Mouse (Mus musculus): Measurements from ENCODE around the gene Lenep.
"Not testable (repeated sequence)": the region's sequence is repeated elsewhere in the genome, so short reads cannot be mapped to it uniquely, and the experiment has no call there.

Gene Lenep

GRCm38 (mm10) chr3:89402693-89403092 lies at the start of gene Lenep:
Lenep (minus strand) TSS chr3:89402793.
- DNase-seq (ENCODE audit: low spot score in 2 of 2): no peak

GRCm38 (mm10) chr3:89451916-89452315 lies 49.3 kb upstream of the Lenep start:
- no peak for DNase-seq (ENCODE audit: low spot score in 2 of 2)

- DNase-seq (ENCODE audit: low spot score in 2 of 2): peak; percentile 55 to 72
These were observed 46.9 kb upstream of the Lenep start for GRCm38 (mm10) chr3:89449541-89449940.

GRCm38 (mm10) chr3:89448720-89449537 lies 46.3 kb upstream of the Lenep start:
- peak in 1 of 2 experiments; percentile 46 for DNase-seq (ENCODE audit: low spot score in 2 of 2)

GRCm38 (mm10) chr3:89440691-89441090 lies 38.1 kb upstream of the Lenep start:
- no peak for DNase-seq (ENCODE audit: low spot score in 2 of 2)

GRCm38 (mm10) chr3:89437269-89437668 lies 34.7 kb upstream of the Lenep start:
- DNase-seq (ENCODE audit: low spot score in 2 of 2): no peak

GRCm38 (mm10) chr3:89436176-89437113 lies 33.9 kb upstream of the Lenep start, which contains the start of gene Pbxip1:
Pbxip1 (plus strand) TSS chr3:89436706.
- peak; percentile 50 to 66 for DNase-seq (ENCODE audit: low spot score in 2 of 2)

GRCm38 (mm10) chr3:89435041-89435440 lies 32.4 kb upstream of the Lenep start:
- DNase-seq (ENCODE audit: low spot score in 2 of 2): no peak

GRCm38 (mm10) chr3:89434532-89434931 lies 31.9 kb upstream of the Lenep start:
- DNase-seq (ENCODE audit: low spot score in 2 of 2): no peak

- DNase-seq (ENCODE audit: low spot score in 2 of 2): no peak
These were observed 30.0 kb upstream of the Lenep start for GRCm38 (mm10) chr3:89432606-89433005.

GRCm38 (mm10) chr3:89430171-89431159 lies 27.9 kb upstream of the Lenep start, which contains the start of gene Pygo2:
Pygo2 (plus strand) TSS chr3:89430214.
- DNase-seq (ENCODE audit: low spot score in 2 of 2): peak; percentile 96 to 97

GRCm38 (mm10) chr3:89429021-89429420 lies 26.4 kb upstream of the Lenep start:
- not testable (repeated sequence) for DNase-seq (ENCODE audit: low spot score in 2 of 2)

GRCm38 (mm10) chr3:89425876-89426275 lies 23.3 kb upstream of the Lenep start:
- DNase-seq (ENCODE audit: low spot score in 2 of 2): no peak

- no peak for DNase-seq (ENCODE audit: low spot score in 2 of 2)
These were observed 22.5 kb upstream of the Lenep start for GRCm38 (mm10) chr3:89425141-89425525.

- DNase-seq (ENCODE audit: low spot score in 2 of 2): no peak
These were observed 22.0 kb upstream of the Lenep start for GRCm38 (mm10) chr3:89424416-89425140.

- no peak for DNase-seq (ENCODE audit: low spot score in 2 of 2)
These were observed 20.1 kb upstream of the Lenep start for GRCm38 (mm10) chr3:89422556-89423205.

- peak in 1 of 2 experiments; percentile 33 for DNase-seq (ENCODE audit: low spot score in 2 of 2)
These were observed 19.3 kb upstream of the Lenep start for GRCm38 (mm10) chr3:89421810-89422473.

GRCm38 (mm10) chr3:89421002-89421774 lies 18.6 kb upstream of the Lenep start:
- DNase-seq (ENCODE audit: low spot score in 2 of 2): peak; percentile 84 to 87

GRCm38 (mm10) chr3:89420421-89420820 lies 17.8 kb upstream of the Lenep start:
- DNase-seq (ENCODE audit: low spot score in 2 of 2): no peak
